Mouse (Mus musculus): ENCODE measurements around the gene Cyfip1. TPM values are rescaled to one million over a fixed set of nuclear protein-coding genes. Genes with fewer than 3 reads are reported as not detected.
A peak's percentile ranks its signal among the peaks of the same experiment; 100 is the strongest.

Gene Cyfip1
- polyA plus RNA-seq, 1 experiment from 2014 or later, result 62.1 TPM

DNA sequence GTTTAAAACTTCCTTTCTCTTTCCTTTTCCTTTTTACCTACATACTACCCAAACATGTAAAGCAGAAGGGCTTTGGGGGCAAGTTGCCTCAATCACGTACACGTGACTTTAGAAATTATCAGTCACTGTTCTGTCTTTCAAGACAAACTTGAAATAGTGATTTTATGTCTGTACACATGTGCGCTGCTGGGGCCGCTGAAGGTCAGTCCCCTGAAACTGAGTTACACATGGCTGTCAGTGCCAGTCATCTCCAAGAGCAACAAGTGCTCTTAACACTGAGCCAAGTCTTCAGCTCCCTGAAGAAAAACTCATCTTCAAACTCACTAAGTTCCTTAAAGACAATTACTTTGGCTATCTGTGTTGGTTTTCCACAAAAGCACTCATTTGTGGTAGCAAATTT, 116.4 kb downstream of the Cyfip1 start:
- Histone ChIP-seq H3K36me3 (ENCODE audit: control insufficient read depth, insufficient read depth) (peaks cover 3% of the 10 kb centered on the region; the same call in 1 of the 2 replicates), H3K27me3 (replicated peaks; ENCODE audit: control insufficient read depth, insufficient read depth, low read length) (no peaks in the 10 kb centered on the region), H3K4me3 (replicated peaks; ENCODE audit: low read length) (no peak overlapping the region), H3K9ac (replicated peaks; ENCODE audit: low read depth, low read length) (no peak overlapping the region), H3K4me2 (ENCODE audit: low read length) (no peak overlapping the region), H3K4me1 (replicated peaks; ENCODE audit: control insufficient read depth, insufficient read depth, low read length) (peaks cover 7% of the 10 kb centered on the region), H3K27ac (ENCODE audit: low read length) (no peak overlapping the region), H3K9me3 (ENCODE audit: control insufficient read depth, low read length) (peaks cover 7% of the 10 kb centered on the region; the same call in 1 of the 2 replicates)
- no peak for ATAC-seq
- WGBS, result 96% methylated on average over 4 of the region's 4 CpGs

DNA sequence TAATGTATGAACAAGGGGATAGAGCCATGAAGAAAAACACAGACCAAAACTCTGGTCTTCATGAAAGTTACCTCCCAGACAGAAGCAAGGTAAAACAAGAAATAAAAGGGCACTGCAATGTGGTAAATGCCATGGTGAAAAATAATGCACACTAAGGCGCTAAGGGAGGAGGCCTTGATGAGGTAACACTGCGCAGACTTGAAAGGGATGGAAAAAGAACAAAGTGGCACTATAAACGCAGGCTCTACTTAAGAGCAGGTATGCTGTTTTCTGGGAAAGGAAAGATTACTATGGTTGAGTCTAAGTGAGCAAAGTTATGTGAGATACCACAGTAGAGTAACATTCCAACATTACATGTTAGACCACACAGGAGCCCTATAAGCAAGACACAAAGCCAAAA, 118.3 kb downstream of the Cyfip1 start:
- no peak overlapping the region for H3K4me2 ChIP-seq (ENCODE audit: low read length)
- no peak overlapping the region for H3K4me3 ChIP-seq (replicated peaks; ENCODE audit: low read length)
- peaks cover 15% of the 10 kb centered on the region for H3K4me1 ChIP-seq (replicated peaks; ENCODE audit: control insufficient read depth, insufficient read depth, low read length)
- no peak overlapping the region for H3K27ac ChIP-seq (ENCODE audit: low read length)
- H3K9ac ChIP-seq (replicated peaks; ENCODE audit: low read depth, low read length), result no peak overlapping the region
- H3K27me3 ChIP-seq (replicated peaks; ENCODE audit: control insufficient read depth, insufficient read depth, low read length), result no peaks in the 10 kb centered on the region
- H3K36me3 ChIP-seq (ENCODE audit: control insufficient read depth, insufficient read depth), result no peaks in the 10 kb centered on the region
- no peaks in the 10 kb centered on the region for H3K9me3 ChIP-seq (ENCODE audit: control insufficient read depth, low read length)
- 98% methylated on average over 3 of the region's 3 CpGs for WGBS
- ATAC-seq, result no peak

- Histone ChIP-seq H3K36me3 (ENCODE audit: control insufficient read depth, insufficient read depth) (no peaks in the 10 kb centered on the region), H3K27me3 (replicated peaks; ENCODE audit: control insufficient read depth, insufficient read depth, low read length) (no peaks in the 10 kb centered on the region), H3K4me2 (ENCODE audit: low read length) (no peak overlapping the region), H3K4me3 (replicated peaks; ENCODE audit: low read length) (no peak overlapping the region), H3K27ac (ENCODE audit: low read length) (no peak overlapping the region), H3K9ac (replicated peaks; ENCODE audit: low read depth, low read length) (no peak overlapping the region), H3K9me3 (ENCODE audit: control insufficient read depth, low read length) (no peaks in the 10 kb centered on the region), H3K4me1 (replicated peaks; ENCODE audit: control insufficient read depth, insufficient read depth, low read length) (peaks cover 15% of the 10 kb centered on the region)
- whole genome bisulfite sequencing, result 100% methylated on average over 1 of the region's 1 CpGs
- no peak for ATAC-seq
Observed at GRCm38 (mm10) chr7:55960506-55960905, 119.0 kb downstream of the Cyfip1 start.

DNA sequence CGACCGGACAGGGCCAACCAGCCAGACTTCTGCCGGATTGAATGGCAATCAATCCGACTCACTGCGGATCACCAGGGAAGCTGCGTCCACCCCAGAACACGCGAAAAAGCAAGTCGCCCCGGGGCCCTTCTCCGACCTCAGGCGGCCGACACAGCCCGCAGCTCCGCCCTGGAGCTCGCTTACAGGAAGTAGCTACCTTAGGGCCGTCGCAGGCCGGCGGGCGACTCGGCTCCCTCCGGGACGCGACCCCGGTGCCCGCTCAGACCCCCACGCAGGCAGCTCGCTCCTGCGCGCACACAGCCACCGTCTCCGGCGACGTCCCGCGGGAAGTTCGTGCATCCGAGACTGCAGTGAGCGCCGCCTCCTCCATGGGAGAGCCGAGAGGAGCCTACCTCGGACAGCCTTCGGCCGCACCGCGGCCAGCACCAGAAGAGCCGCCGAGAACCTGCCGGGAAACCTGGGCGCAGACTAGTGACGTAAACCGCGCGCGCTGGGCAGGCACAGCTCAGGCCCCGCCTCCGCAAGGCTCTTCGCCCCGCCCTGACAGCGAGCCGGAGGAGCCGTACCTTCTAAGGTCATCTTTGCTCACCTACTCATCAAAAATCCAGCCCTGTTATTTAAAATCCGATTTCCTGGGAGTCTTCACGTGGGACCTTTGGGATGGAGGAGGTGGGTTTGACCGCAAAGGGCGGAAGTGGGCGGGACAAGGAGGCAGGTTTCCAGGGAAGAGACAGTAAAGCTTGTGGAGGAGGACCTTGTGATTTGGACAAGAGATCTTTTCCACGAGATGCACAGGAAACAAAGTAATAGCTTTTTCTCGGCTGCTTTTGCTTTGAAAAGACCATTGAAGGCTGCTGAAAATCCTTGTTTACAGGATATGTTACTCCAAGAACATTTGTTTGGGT, 120.7 kb downstream of the Cyfip1 start, which contains the start of gene Nipa2:
Nipa2 (minus strand) TSS at position 473 of the 905 bp plus-strand sequence.
- peak within 1 kb of the TSS; percentile 86 for H3K4me2 ChIP-seq (ENCODE audit: low read length)
- no peaks in the 10 kb centered on the region for H3K36me3 ChIP-seq (ENCODE audit: control insufficient read depth, insufficient read depth)
- no peaks in the 10 kb centered on the region for H3K27me3 ChIP-seq (replicated peaks; ENCODE audit: control insufficient read depth, insufficient read depth, low read length)
- H3K9ac ChIP-seq (replicated peaks; ENCODE audit: low read depth, low read length), result peak within 1 kb of the TSS; percentile 92
- peaks cover 15% of the 10 kb centered on the region for H3K4me1 ChIP-seq (replicated peaks; ENCODE audit: control insufficient read depth, insufficient read depth, low read length)
- peak within 1 kb of the TSS; percentile 88 for H3K4me3 ChIP-seq (replicated peaks; ENCODE audit: low read length)
- H3K9me3 ChIP-seq (ENCODE audit: control insufficient read depth, low read length), result no peaks in the 10 kb centered on the region
- H3K27ac ChIP-seq (ENCODE audit: low read length), result peak within 1 kb of the TSS; percentile 81
- WGBS, result under 1% methylated on average over 70 of the region's 70 CpGs
- peak; percentile 98 for ATAC-seq

DNA sequence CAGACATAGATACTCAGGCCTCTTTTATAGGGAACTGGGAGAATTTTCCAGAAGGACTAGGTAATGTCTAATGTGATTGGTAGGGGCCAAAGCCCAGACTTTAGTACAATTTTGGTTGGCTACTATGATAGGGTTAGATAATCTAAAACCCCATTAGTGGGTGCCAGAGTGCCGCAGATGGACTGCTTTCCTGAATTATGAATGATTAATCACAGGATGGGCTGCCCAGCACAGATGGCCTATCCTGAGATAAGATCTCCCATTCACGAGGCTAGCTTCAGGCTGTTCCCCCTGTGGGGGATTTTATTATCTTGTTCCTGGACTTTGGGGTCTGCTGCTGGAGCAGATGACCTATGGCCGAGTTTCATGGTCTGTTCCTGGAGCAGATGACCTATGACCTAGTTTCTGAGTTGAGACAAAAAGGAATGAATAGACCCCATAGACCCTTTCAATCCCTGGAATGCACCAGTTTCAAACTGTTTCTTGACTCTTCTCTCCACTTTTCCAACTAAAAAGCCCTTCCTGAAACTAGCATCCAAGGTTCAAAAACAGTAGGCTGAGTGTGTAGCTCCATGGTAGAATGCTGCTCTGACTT, 125.4 kb downstream of the Cyfip1 start:
- ATAC-seq, result no peak
- no peaks in the 10 kb centered on the region for H3K9me3 ChIP-seq (ENCODE audit: control insufficient read depth, low read length)
- H3K4me2 ChIP-seq (ENCODE audit: low read length), result no peak overlapping the region
- 46% methylated on average over 3 of the region's 3 CpGs for WGBS
- no peak overlapping the region for H3K4me3 ChIP-seq (replicated peaks; ENCODE audit: low read length)
- no peaks in the 10 kb centered on the region for H3K36me3 ChIP-seq (ENCODE audit: control insufficient read depth, insufficient read depth)
- H3K4me1 ChIP-seq (replicated peaks; ENCODE audit: control insufficient read depth, insufficient read depth, low read length), result peaks cover 9% of the 10 kb centered on the region
- no peaks in the 10 kb centered on the region for H3K27me3 ChIP-seq (replicated peaks; ENCODE audit: control insufficient read depth, insufficient read depth, low read length)
- no peak overlapping the region for H3K27ac ChIP-seq (ENCODE audit: low read length)
- no peak overlapping the region for H3K9ac ChIP-seq (replicated peaks; ENCODE audit: low read depth, low read length)

DNA sequence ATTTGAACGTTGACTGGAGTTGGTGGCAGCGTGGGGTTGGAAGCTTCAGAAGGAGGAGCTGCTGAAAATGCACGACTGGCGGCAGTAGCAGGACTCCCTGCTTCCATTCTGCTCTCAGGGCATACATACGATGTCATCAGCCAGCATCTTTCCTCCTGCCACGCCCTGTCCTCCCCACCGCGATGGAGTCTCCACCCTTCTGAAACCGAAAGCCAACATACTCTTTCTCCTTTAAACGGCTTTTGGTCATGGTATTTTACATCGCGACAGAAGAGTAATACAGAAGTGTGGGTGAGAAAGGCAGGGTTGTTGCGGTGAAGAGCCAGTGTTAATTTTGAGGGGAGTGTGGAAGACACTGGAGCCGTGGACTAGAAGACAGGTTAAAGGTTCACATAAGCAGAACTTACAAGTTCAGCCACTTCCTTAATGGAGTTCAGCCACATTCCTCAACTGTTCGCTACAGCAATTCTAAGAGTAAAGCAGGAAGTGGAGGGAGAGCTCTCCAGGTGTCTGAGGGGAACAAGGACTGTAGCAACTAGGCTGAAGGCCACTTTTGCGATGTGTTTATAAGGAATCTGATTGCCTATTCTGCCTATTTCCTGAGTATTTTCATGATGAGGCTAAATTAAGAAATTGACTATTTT, 126.8 kb downstream of the Cyfip1 start:
- no peak overlapping the region for H3K4me3 ChIP-seq (replicated peaks; ENCODE audit: low read length)

GRCm38 (mm10) chr7:55969415-55969814, 127.9 kb downstream of the Cyfip1 start:
- no peak overlapping the region for H3K4me2 ChIP-seq (ENCODE audit: low read length)
- ATAC-seq, result no peak
- no peaks in the 10 kb centered on the region for H3K27me3 ChIP-seq (replicated peaks; ENCODE audit: control insufficient read depth, insufficient read depth, low read length)
- peaks cover 4% of the 10 kb centered on the region; the same call in 1 of the 2 replicates for H3K36me3 ChIP-seq (ENCODE audit: control insufficient read depth, insufficient read depth)
- no peak overlapping the region for H3K27ac ChIP-seq (ENCODE audit: low read length)
- 68% methylated on average over 1 of the region's 1 CpGs for WGBS
- H3K9me3 ChIP-seq (ENCODE audit: control insufficient read depth, low read length), result no peaks in the 10 kb centered on the region
- H3K9ac ChIP-seq (replicated peaks; ENCODE audit: low read depth, low read length), result no peak overlapping the region
- no peak overlapping the region for H3K4me3 ChIP-seq (replicated peaks; ENCODE audit: low read length)
- no peaks in the 10 kb centered on the region for H3K4me1 ChIP-seq (replicated peaks; ENCODE audit: control insufficient read depth, insufficient read depth, low read length)

More for the DNA sequence above, 126.8 kb downstream of the Cyfip1 start:
- WGBS, result 59% methylated on average over 16 of the region's 16 CpGs
- Histone ChIP-seq H3K4me2 (ENCODE audit: low read length) (no peak overlapping the region), H3K27ac (ENCODE audit: low read length) (no peak overlapping the region), H3K36me3 (ENCODE audit: control insufficient read depth, insufficient read depth) (no peaks in the 10 kb centered on the region), H3K4me1 (replicated peaks; ENCODE audit: control insufficient read depth, insufficient read depth, low read length) (peaks cover 3% of the 10 kb centered on the region; the same call in 1 of the 2 replicates), H3K27me3 (replicated peaks; ENCODE audit: control insufficient read depth, insufficient read depth, low read length) (no peaks in the 10 kb centered on the region), H3K9me3 (ENCODE audit: control insufficient read depth, low read length) (no peaks in the 10 kb centered on the region), H3K9ac (replicated peaks; ENCODE audit: low read depth, low read length) (no peak overlapping the region)
- no peak for ATAC-seq

GRCm38 (mm10) chr7:55974429-55974828, 132.9 kb downstream of the Cyfip1 start:
- Histone ChIP-seq H3K4me2 (ENCODE audit: low read length) (no peak overlapping the region), H3K27ac (ENCODE audit: low read length) (no peak overlapping the region), H3K9ac (replicated peaks; ENCODE audit: low read depth, low read length) (no peak overlapping the region), H3K4me3 (replicated peaks; ENCODE audit: low read length) (no peak overlapping the region), H3K36me3 (ENCODE audit: control insufficient read depth, insufficient read depth) (peaks cover 7% of the 10 kb centered on the region; the same call in 1 of the 2 replicates), H3K4me1 (replicated peaks; ENCODE audit: control insufficient read depth, insufficient read depth, low read length) (no peaks in the 10 kb centered on the region), H3K27me3 (replicated peaks; ENCODE audit: control insufficient read depth, insufficient read depth, low read length) (no peaks in the 10 kb centered on the region), H3K9me3 (ENCODE audit: control insufficient read depth, low read length) (no peaks in the 10 kb centered on the region)
- WGBS, result 92% methylated on average over 2 of the region's 2 CpGs
- ATAC-seq, result no peak

GRCm38 (mm10) chr7:55981511-55981910, 140.0 kb downstream of the Cyfip1 start:
- Histone ChIP-seq H3K27me3 (replicated peaks; ENCODE audit: control insufficient read depth, insufficient read depth, low read length) (no peaks in the 10 kb centered on the region), H3K27ac (ENCODE audit: low read length) (no peak overlapping the region), H3K4me3 (replicated peaks; ENCODE audit: low read length) (no peak overlapping the region), H3K9ac (replicated peaks; ENCODE audit: low read depth, low read length) (no peak overlapping the region), H3K4me1 (replicated peaks; ENCODE audit: control insufficient read depth, insufficient read depth, low read length) (no peaks in the 10 kb centered on the region), H3K9me3 (ENCODE audit: control insufficient read depth, low read length) (no peaks in the 10 kb centered on the region), H3K36me3 (ENCODE audit: control insufficient read depth, insufficient read depth) (peaks cover 6% of the 10 kb centered on the region; the same call in 1 of the 2 replicates), H3K4me2 (ENCODE audit: low read length) (no peak overlapping the region)
- WGBS, result 91% methylated on average over 2 of the region's 2 CpGs
- ATAC-seq, result no peak

Measured in forebrain, embryonic 16.5 days (tissue).